Mouse (Mus musculus) olfactory bulb, adult 2 months (tissue): Measurements from ENCODE around the gene Sema4a. TPM values are rescaled to one million over a fixed set of nuclear protein-coding genes. Genes with fewer than 3 reads are reported as not detected.

Experiments used
- H3K27ac ChIP-seq: fragments of 200-500 bp; 2 replicates; pipeline ENCODE4 v1.5.1; 2012; ENCODE audit warnings: low read depth, low read length; ENCODE audit not compliant: insufficient read depth
- H3K4me1 ChIP-seq: fragments of 200-500 bp; 2 replicates; pipeline ENCODE4 v1.6.1; 2012; ENCODE audit warnings: low read length; ENCODE audit not compliant: control insufficient read depth, insufficient read depth
- H3K4me3 ChIP-seq: fragments of 200-500 bp; 2 replicates; pipeline ENCODE4 v1.5.1; 2012; ENCODE audit warnings: mild to moderate bottlenecking, low read depth, low read length, moderate library complexity; ENCODE audit not compliant: insufficient read depth
- CTCF ChIP-seq: fragments of 200-500 bp; IDR thresholded peaks from 2 replicates; pipeline ENCODE4 v1.5.1; 2012; ENCODE audit warnings: low read depth, mild to moderate bottlenecking, low read length, moderate library complexity; ENCODE audit not compliant: insufficient read depth
- POLR2A ChIP-seq: fragments of 200-500 bp; IDR thresholded peaks from 2 replicates; pipeline ENCODE4 v1.6.1; 2012; ENCODE audit warnings: mild to moderate bottlenecking, low read depth, low read length, moderate library complexity; ENCODE audit not compliant: insufficient read depth
- WGBS: fragments of 180-500 bp; shearing (Covaris S2); methylation state at CpG from one replicate; pipeline ENCODE4 v1.1.7; 2018; 5-methylcytosine and 5-hydroxymethylcytosine counted together
- polyA plus RNA-seq: library from polyadenylated mRNA; stranded (reverse); fragments of >200 nt; gene quantifications from 2 replicates; pipeline ENCODE4 v1.2.4, GENCODE M21; 2012; ENCODE audit warnings: low replicate concordance; ENCODE audit not compliant: missing spikeins, insufficient read depth, insufficient read length

Sema4a gene
- polyA plus RNA-seq, 1 experiment, result not detected

GRCm38 (mm10) chr3:88453986-88454385 is 7.0 kb downstream of the Sema4a start:
- TF ChIP-seq POLR2A, result no peak
- TF ChIP-seq CTCF, result no peak
- Histone ChIP-seq H3K4me3 (no peak overlapping the region), H3K27ac (no peak overlapping the region), H3K4me1 (peaks cover 41% of the 10 kb centered on the region)
- WGBS, result 67% methylated on average over 8 of the region's 8 CpGs

DNA sequence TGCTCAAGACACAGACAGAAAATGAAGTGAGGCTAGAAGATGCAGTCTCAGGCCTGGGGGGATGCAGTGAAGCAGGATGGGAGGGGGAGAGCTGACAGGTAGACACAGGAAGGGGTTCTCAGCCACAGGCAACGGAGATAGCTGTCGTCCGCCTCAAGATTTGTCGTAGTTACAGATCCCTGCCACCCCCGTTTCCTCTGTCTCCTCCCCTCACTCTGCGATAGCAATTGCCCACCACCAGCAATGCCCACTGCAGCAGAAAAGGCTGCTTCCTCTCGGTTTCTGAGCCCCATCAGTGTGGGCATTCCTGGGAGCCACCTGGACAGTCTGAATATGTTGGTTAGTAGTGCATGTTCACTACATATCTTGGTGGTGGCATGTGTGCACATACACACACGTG is 7.6 kb downstream of the Sema4a start:
- 69% methylated on average over 8 of the region's 8 CpGs for WGBS
- no peak for TF ChIP-seq CTCF
- TF ChIP-seq POLR2A, result no peak
- no peak overlapping the region for H3K4me3 ChIP-seq
- H3K4me1 ChIP-seq, result peaks cover 38% of the 10 kb centered on the region
- no peak overlapping the region for H3K27ac ChIP-seq

- H3K27ac ChIP-seq, result no peak overlapping the region
- H3K4me3 ChIP-seq, result no peak overlapping the region
- 90% methylated on average over 6 of the region's 6 CpGs for WGBS
- peaks cover 33% of the 10 kb centered on the region for H3K4me1 ChIP-seq
- no peak for TF ChIP-seq CTCF
- TF ChIP-seq POLR2A, result no peak
Measured at GRCm38 (mm10) chr3:88452716-88453115, 8.3 kb downstream of the Sema4a start.

- Histone ChIP-seq H3K4me3 (no peak overlapping the region), H3K4me1 (peaks cover 28% of the 10 kb centered on the region), H3K27ac (no peak overlapping the region)
- WGBS, result 87% methylated on average over 5 of the region's 5 CpGs
- no peak for TF ChIP-seq CTCF
- TF ChIP-seq POLR2A, result no peak
Measured at GRCm38 (mm10) chr3:88452246-88452645, 8.7 kb downstream of the Sema4a start.

DNA sequence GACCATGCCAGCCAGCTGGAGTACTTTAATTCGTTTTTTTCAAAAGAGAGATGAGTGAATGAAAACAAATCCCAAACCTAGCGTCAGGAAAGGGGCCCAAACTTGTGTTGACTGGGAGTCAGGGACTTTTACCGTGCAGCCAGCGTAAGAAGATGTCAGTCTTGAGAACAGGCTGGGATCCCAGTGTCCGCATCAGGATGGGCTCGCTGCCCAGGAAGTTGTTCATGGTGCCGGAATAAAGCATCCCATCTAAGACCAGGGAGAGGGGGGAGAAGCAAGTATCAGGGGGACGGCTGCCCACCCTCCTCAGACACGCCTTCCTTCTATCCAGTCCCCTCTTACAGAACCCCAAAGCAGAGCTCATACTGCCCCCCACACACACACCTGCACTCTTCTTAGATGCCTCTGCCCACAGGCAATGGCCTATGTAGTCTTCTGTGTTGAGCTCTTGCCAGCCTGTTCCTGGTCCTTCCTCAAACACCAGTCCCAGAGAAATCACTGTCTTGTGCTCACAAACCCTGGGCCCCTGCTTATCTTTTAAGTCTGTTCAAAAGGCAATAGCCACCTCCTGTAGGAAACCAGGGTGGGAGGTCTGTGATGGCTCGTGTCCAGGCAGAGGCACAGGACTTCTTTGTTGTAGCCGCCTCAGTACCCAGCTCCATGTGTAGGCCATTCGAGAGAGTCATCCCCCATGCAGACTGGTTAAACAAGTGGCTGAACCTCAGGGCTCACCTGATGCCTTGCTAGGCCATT is 10.4 kb downstream of the Sema4a start:
- H3K4me3 ChIP-seq, result no peak overlapping the region
- 63% methylated on average over 12 of the region's 12 CpGs for WGBS
- H3K27ac ChIP-seq, result no peak overlapping the region
- no peak for TF ChIP-seq POLR2A
- no peak for TF ChIP-seq CTCF
- peaks cover 16% of the 10 kb centered on the region for H3K4me1 ChIP-seq

DNA sequence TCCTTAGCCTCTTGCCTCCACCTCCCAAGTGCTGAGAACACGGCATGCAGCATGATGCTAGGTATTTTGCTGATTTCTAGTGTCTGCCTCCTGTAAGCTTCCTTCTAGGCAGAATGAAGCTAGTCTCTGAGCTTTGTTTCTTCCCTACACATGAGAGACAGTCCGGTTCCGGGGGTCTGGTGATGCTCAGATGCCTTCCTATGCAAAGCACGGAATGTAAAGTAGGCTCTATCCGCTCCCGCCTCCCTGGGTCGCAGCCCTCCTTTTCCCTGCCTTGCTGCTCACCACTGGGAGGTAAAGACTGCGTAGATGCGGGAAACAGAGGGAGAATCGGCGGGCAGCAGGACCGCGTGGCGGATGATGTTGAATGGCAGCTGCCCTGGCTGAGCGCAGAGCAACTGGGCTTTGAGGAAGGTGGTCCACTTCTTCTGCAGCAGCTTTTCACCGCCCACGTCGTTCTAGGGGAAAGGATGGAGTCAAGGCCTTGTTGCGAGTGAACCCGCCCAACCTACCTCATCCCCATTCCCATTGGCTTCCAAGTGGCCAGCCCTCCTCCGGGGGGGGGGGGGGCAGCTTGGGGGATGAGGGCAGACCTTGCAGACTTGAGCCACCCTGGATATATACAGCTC is 11.5 kb downstream of the Sema4a start:
- Histone ChIP-seq H3K4me3 (peak overlapping the region; percentile 3; the same call in 1 of the 2 replicates), H3K4me1 (peaks cover 10% of the 10 kb centered on the region; the same call in 1 of the 2 replicates), H3K27ac (no peak overlapping the region)
- no peak for TF ChIP-seq POLR2A
- 39% methylated on average over 21 of the region's 21 CpGs for WGBS

DNA sequence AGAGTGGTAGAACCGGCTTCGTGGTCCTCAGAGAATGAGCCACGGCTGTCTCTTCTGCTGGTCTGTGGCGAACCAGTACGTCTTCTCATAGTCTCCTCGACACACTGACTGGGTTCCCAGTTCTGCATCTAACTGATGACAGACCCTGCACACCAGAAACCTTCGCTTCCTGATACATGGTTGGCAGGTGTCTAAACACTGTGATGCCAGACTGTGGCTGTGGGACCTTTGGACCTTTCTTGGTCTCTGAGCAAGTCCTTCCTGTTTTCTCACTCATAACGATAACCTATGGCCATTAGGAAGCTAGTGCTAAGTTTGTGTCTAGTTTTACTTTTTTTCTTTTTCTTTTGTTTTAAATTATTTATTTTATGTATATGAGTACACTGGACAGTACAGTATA is 12.5 kb downstream of the Sema4a start:
- 95% methylated on average over 8 of the region's 8 CpGs for WGBS
- Histone ChIP-seq H3K27ac (no peak overlapping the region), H3K4me3 (no peak overlapping the region), H3K4me1 (peaks cover 8% of the 10 kb centered on the region; the same call in 1 of the 2 replicates)
- TF ChIP-seq CTCF, result no peak
- TF ChIP-seq POLR2A, result no peak

DNA sequence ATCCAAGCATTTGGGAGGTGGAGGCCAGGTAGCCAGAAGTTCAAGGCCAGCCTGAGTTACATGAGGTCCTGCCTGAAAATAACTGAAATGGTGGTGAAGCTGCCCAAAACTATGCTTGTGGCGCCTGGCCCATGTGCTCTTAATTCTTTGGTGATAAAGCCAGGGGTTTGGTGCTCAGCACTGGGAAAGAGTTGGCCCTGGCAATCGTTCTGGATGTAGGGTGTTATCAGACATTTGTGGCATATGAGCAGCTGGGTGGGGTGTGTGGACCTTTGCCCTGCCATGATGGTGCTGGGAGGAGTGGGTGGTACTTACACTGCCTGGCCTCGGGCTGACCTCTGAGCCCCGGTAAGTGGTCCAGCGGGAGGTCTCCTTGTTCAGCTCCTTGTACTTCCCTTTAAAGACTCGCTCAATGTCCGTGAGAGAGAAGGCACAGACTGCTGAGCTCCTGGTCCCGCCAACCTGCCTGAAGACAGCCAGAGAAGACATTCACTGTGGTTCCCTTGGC is 13.3 kb downstream of the Sema4a start:
- TF ChIP-seq POLR2A (no peak), CTCF (no peak)
- H3K27ac ChIP-seq, result no peak overlapping the region
- WGBS, result 75% methylated on average over 8 of the region's 8 CpGs

GRCm38 (mm10) chr3:88446471-88447123 is 14.4 kb downstream of the Sema4a start:
- Histone ChIP-seq H3K4me1 (peaks cover 8% of the 10 kb centered on the region; the same call in 1 of the 2 replicates), H3K4me3 (no peak overlapping the region), H3K27ac (no peak overlapping the region)
- 71% methylated on average over 8 of the region's 8 CpGs for WGBS
- TF ChIP-seq POLR2A (no peak), CTCF (no peak)

More for the DNA sequence above, 13.3 kb downstream of the Sema4a start:
- no peak overlapping the region for H3K4me3 ChIP-seq
- H3K4me1 ChIP-seq, result peaks cover 8% of the 10 kb centered on the region; the same call in 1 of the 2 replicates
